Mouse (Mus musculus) layer of hippocampus, adult 11-12 months (tissue): Measurements from ENCODE around the gene Bmp2.

ENCODE experiments used
- DNase-seq: peaks from one replicate; pipeline ENCODE4 v3.0.0; 2022; ENCODE audit warnings: low spot score

Gene Bmp2

DNA sequence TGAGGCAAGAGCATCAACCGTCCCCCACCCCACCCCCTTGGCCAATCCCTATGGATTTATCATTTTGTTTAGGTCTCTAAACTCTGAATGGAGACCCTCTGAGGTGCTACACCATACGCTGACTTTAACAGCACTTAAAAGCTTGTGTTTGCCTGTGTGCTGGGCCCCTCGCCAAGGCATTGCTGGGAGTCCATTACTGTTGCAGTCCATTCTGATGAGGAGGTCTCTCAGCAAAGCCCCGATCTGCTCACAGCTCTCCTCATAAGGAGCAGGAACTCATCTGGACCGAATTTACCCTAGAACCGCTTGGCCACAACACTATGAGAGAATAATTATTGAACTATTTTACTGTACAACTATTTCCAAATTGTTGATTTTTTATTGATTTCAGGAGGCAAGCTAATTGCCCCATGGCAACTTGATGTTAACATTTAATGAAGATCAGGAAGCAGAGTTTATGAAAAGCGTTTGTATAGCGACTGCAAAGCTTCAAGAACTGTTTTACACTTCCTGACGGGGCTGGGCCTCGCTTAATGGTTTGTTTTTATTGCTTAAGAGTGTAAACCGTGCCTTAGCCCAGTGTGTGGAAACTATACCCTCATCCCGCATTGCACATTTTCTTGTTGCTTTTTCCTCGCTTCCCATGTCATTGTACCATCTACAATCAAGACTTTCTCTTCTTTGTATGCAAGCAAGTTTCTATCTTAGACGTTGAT, 14.2 kb downstream of the Bmp2 start:
- DNase-seq = no peak

DNA sequence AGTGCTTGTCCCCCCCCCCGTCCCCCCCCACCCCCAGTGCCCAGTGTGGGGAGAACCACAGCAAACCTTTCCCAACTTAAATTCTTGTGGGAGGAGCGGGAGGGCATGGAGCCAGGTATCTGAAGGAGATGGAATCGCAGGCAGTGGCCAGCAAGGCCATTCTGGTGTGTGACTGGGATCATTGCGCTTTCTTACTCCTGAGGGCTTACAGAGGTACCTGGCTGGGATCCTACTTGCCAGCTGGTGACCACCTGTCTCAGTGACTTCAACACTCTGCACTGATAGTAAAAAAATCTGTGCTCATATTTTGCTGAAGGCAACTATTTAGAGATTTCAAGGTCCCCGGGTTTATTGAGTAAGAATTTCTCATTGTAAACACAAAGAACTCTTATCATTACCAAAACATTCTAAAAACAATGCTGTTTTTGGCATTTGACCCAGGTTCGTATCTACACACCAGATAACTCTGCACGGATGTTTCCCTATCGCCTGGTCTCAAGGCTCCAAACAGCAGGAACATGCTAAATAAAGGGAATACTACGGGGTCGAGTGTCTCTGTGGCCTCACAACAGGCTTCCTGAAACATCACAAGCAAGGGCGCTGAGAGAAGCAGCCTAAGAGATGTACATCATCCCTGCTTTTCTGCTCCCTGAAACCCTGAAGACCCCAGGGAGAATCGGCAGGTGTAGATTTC, 39.8 kb downstream of the Bmp2 start:
- no peak for DNase-seq
